Mouse (Mus musculus) liver, embryonic 11.5 days (tissue): ENCODE data around the gene Unc93a2. TPM values are rescaled to one million over a fixed set of nuclear protein-coding genes. Genes with fewer than 3 reads are reported as not detected.
A peak's percentile ranks its signal among the peaks of the same experiment; 100 is the strongest.
"Not testable (repeated sequence)": the region's sequence is repeated elsewhere in the genome, so short reads cannot be mapped to it uniquely, and the experiment has no call there.

Experiments used
- ATAC-seq: fragments of 200-750 bp; cut with Nextera tagmentation; replicated peaks from 2 replicates; pipeline ENCODE4 v1.8.0; 2017; ENCODE audit warnings: moderate number of reproducible peaks, mild to moderate bottlenecking, moderate TSS enrichment, moderate library complexity; ENCODE audit not compliant: low FRiP score
- DNase-seq: peaks from one replicate; pipeline ENCODE4 v3.0.0-alpha.2; 2017; ENCODE audit warnings: low spot score
- H3K27ac ChIP-seq: fragments of 300-500 bp; sonication (generic); 2 replicates; pipeline ENCODE4 v1.5.1; 2014; ENCODE audit warnings: mild to moderate bottlenecking, low read depth, low read length, control low read depth
- H3K27me3 ChIP-seq: fragments of 300-500 bp; sonication (generic); replicated peaks from 2 replicates; pipeline ENCODE4 v1.6.1; 2014; ENCODE audit warnings: low read length, mixed read lengths; ENCODE audit not compliant: control insufficient read depth, insufficient read depth
- H3K36me3 ChIP-seq: fragments of 300-500 bp; sonication (generic); 2 replicates; pipeline ENCODE4 v1.6.1; 2014; ENCODE audit warnings: mild to moderate bottlenecking, low read length, moderate library complexity, mixed read lengths; ENCODE audit not compliant: control insufficient read depth, insufficient read depth
- H3K4me1 ChIP-seq: fragments of 300-500 bp; sonication (generic); replicated peaks from 2 replicates; pipeline ENCODE4 v1.6.1; 2014; ENCODE audit warnings: low read length, mixed read lengths; ENCODE audit not compliant: control insufficient read depth, insufficient read depth
- H3K4me2 ChIP-seq: fragments of 300-500 bp; sonication (generic); 2 replicates; pipeline ENCODE4 v1.6.1; 2014; ENCODE audit warnings: mild to moderate bottlenecking, control low read depth, moderate library complexity
- H3K4me3 ChIP-seq: fragments of 300-500 bp; sonication (generic); 2 replicates; pipeline ENCODE4 v1.5.1; 2014; ENCODE audit warnings: low read depth, low read length, control low read depth
- H3K9ac ChIP-seq: fragments of 300-500 bp; sonication (generic); 2 replicates; pipeline ENCODE4 v1.6.1; 2014; ENCODE audit warnings: low read depth, low read length, control low read depth
- H3K9me3 ChIP-seq: fragments of 300-500 bp; sonication (generic); 2 replicates; pipeline ENCODE4 v1.6.1; 2016; ENCODE audit warnings: low read length, inconsistent platforms, mixed read lengths; ENCODE audit not compliant: control insufficient read depth
- WGBS: fragments of 180-500 bp; shearing (Covaris S2); extraction: QIAGEN DNeasy Blood & Tissue Kit; methylation state at CpG from one replicate; pipeline ENCODE4 v1.1.7; 2014; 5-methylcytosine and 5-hydroxymethylcytosine counted together
- polyA plus RNA-seq: library from polyadenylated mRNA; unstranded; fragments of >200 nt; fragmentation: Nextera tagmentation; extraction: Ambion mirVana; gene quantifications from 2 replicates; pipeline ENCODE4 v1.2.1, GENCODE M21; 2014

Unc93a2 gene
- polyA plus RNA-seq, 1 experiment from 2014 or later: not detected

DNA sequence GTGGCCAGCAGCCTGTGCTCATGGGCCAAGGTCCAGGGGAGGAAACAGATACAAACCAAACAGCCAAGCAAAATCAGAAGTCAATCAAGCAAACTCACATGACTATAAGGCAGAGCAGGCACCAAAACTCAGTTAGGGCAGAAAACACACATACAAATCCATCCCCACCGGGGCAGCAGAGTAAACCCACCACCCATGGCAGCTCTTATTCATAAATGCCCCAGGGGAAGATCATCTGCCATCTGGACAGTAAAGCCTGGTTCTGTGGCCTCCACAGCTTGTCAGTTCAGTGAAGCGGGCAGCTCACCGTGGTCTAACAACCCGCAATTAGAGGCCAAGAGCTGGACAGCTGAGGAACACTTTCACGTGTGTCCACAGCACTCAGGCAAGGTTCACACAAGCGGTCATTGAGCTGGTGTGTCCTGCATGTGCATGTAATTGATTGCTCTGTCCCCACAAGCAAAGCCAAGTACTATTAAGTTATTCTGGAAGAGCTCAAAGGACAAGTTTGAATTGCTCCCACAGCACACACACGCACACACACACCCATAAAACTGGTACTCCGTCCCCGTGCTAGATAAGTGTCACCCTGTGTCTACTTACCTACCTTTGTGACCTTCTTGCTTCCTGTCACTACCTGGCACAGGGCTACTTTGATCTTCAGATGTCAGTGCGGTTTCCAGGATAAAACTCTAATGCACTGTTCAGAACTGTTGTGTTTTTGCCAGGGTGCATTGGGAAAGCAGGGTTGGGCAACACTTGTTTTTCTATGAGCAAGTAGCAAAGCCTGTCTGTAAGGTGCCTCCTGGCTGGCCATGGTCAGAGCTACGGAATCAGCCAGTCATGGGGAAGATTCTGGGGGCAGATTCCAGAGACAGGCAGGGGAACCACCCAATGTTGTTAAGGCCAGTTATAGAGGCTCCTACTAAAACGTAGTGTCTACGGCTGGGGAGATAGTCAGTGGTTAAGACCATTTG is 1.8 kb downstream of the Unc93a2 start:
- H3K27ac ChIP-seq, H3K9ac ChIP-seq, ATAC-seq, H3K4me1 ChIP-seq, H3K4me2 ChIP-seq, H3K36me3 ChIP-seq, DNase-seq, H3K9me3 ChIP-seq, H3K27me3 ChIP-seq, H3K4me3 ChIP-seq: not testable (repeated sequence)
- WGBS: 74% methylated on average over 9 of the region's 13 CpGs

- not testable (repeated sequence) for H3K4me2 ChIP-seq, H3K27ac ChIP-seq, H3K4me1 ChIP-seq, H3K9ac ChIP-seq, H3K27me3 ChIP-seq, H3K36me3 ChIP-seq, DNase-seq, H3K4me3 ChIP-seq, H3K9me3 ChIP-seq, ATAC-seq
- 83% methylated on average over 1 of the region's 3 CpGs for WGBS
Measured at GRCm38 (mm10) chr17:7382711-7383110, 2.6 kb downstream of the Unc93a2 start.

DNA sequence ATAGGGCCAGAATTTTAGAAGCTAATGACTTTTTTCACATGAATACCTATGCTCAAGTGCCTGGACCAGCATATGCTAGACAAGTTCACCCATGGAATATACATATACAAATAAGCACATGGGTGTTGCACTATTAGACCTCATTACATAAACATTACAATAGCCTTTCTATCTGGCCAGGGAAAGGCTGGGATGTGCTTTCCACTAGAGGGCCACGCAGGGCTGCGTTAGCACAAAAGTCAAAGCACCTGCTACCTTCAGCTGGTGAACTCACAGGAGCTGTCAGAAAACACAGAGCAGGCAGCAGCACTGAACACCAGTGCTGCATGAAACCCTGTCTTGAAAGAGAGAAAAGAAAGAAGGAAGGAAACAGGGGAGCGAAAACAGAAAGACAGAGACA is 7.4 kb downstream of the Unc93a2 start:
- not testable (repeated sequence) for H3K27ac ChIP-seq, H3K4me3 ChIP-seq, H3K9me3 ChIP-seq, ATAC-seq, H3K4me2 ChIP-seq, H3K36me3 ChIP-seq, H3K9ac ChIP-seq, DNase-seq, H3K4me1 ChIP-seq, H3K27me3 ChIP-seq
- WGBS: 33% methylated on average over 2 of the region's 3 CpGs

DNA sequence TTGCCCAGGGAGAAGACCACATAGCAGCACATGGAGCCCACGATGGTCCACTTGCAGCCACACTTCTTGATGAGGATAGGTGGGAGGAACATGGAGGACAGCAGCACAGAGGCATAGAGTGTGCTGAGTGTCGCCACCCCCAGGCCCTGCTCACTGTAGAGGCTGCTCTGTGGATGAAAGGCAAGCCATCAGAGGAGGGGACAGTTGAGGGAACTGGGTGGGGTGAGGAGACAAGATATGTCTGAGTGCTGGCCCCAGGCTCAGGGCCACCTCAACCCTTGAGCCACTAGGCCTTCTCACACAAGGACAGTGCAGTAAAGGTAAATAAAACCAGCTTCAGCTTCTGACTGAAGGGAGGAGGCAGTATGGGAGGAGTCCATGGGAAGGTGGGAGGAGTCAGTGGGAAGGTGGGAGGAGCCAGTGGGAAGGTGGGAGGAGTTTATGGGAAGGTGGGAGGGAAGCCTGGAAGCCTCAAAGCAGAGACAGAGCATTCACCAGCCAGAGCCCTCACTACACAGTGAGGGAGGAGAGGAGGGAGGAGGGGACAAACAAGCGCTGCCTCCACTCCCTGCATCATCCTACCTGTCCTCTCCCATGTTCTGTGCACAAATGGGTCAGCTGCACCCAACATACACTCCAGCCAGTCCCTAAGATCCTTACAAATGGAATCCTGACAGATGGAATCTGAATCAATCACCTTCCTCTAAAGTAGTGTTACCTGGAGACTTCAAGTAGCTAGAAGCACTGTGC is 8.1 kb downstream of the Unc93a2 start:
- not testable (repeated sequence) for H3K27me3 ChIP-seq, H3K4me2 ChIP-seq, H3K9ac ChIP-seq, H3K9me3 ChIP-seq, H3K27ac ChIP-seq, H3K4me1 ChIP-seq, H3K36me3 ChIP-seq, DNase-seq, H3K4me3 ChIP-seq
- 67% methylated on average over 1 of the region's 3 CpGs for WGBS
- ATAC-seq: peak; percentile 46

DNA sequence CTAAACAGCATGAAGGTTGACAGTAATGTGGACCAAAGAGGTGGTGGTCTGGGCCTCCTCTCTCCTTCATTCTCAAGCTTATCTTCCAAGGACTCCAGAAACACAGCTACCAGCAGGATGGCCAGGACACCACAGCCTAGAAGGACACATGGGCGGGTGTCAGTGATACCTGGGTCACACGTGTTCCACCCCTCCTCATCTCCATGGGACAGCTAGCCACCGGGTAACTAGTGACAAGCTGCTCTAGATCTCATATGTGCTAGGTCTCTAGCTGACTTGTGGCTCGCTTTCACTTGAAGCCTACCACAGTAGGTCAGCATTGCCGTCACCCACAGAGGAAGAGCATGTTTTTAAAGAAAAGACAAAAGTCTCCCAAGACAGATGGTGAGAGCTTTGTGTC is 13.4 kb downstream of the Unc93a2 start, which contains the start of gene Gm49630:
Gm49630 (minus strand) TSS at position 101 of the 400 bp plus-strand sequence.
- H3K4me2 ChIP-seq, H3K36me3 ChIP-seq, H3K4me1 ChIP-seq, DNase-seq, ATAC-seq, H3K27me3 ChIP-seq, H3K4me3 ChIP-seq, H3K9me3 ChIP-seq, H3K27ac ChIP-seq, H3K9ac ChIP-seq: not testable (repeated sequence)
- 62% methylated on average over 2 of the region's 5 CpGs for WGBS

DNA sequence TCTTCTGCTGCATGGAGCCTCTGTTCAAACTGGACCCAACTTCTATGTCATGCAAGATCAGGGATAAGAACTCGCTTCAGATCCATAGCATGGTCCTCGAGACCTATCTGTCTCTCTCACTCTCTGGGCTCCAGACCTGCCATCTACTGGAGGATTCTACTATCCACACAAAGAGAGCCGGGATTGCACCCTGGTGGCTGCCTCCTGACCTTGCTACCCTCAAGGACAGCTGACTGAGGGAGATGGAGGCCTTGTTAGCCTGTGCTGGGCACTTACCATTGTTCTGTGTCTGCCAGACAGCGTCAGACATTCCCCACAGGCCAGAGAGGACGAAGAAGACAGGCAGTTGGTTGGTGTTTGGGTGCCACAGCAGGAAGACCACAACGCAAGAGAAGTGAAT is 15.9 kb downstream of the Unc93a2 start:
- H3K36me3 ChIP-seq, H3K4me2 ChIP-seq, H3K27me3 ChIP-seq, H3K27ac ChIP-seq, H3K9ac ChIP-seq, DNase-seq, H3K9me3 ChIP-seq, ATAC-seq, H3K4me1 ChIP-seq, H3K4me3 ChIP-seq: not testable (repeated sequence)
- 65% methylated on average over 4 of the region's 6 CpGs for WGBS

GRCm38 (mm10) chr17:7366676-7367374 is 18.4 kb downstream of the Unc93a2 start:
- not testable (repeated sequence) for H3K9ac ChIP-seq, DNase-seq, H3K27me3 ChIP-seq, H3K36me3 ChIP-seq, H3K4me1 ChIP-seq, H3K4me2 ChIP-seq, H3K9me3 ChIP-seq, H3K27ac ChIP-seq, ATAC-seq, H3K4me3 ChIP-seq
- 44% methylated on average over 3 of the region's 7 CpGs for WGBS

GRCm38 (mm10) chr17:7366265-7366664 is 19.0 kb downstream of the Unc93a2 start:
- no CpG with 5 or more reads among the region's 1 CpGs for WGBS
- not testable (repeated sequence) for DNase-seq, ATAC-seq, H3K4me3 ChIP-seq, H3K27ac ChIP-seq, H3K9me3 ChIP-seq, H3K4me2 ChIP-seq, H3K4me1 ChIP-seq, H3K27me3 ChIP-seq, H3K36me3 ChIP-seq, H3K9ac ChIP-seq
